Mouse (Mus musculus): ENCODE results near the gene Atp1a1. TPM values are rescaled to one million over a fixed set of nuclear protein-coding genes. Genes with fewer than 3 reads are reported as not detected.
A peak's percentile ranks its signal among the peaks of the same experiment; 100 is the strongest.

The Atp1a1 gene
- total RNA-seq, 2 experiments from 2014 or later, result 55.7 to 59.9 TPM

- peak; percentile 53; the same call in 1 of the 2 replicates for ATAC-seq (replicated peaks; ENCODE audit: low FRiP score, poor library complexity, severe bottlenecking)
These were observed 7.8 kb downstream of the Atp1a1 start for GRCm38 (mm10) chr3:101596686-101597085.

DNA sequence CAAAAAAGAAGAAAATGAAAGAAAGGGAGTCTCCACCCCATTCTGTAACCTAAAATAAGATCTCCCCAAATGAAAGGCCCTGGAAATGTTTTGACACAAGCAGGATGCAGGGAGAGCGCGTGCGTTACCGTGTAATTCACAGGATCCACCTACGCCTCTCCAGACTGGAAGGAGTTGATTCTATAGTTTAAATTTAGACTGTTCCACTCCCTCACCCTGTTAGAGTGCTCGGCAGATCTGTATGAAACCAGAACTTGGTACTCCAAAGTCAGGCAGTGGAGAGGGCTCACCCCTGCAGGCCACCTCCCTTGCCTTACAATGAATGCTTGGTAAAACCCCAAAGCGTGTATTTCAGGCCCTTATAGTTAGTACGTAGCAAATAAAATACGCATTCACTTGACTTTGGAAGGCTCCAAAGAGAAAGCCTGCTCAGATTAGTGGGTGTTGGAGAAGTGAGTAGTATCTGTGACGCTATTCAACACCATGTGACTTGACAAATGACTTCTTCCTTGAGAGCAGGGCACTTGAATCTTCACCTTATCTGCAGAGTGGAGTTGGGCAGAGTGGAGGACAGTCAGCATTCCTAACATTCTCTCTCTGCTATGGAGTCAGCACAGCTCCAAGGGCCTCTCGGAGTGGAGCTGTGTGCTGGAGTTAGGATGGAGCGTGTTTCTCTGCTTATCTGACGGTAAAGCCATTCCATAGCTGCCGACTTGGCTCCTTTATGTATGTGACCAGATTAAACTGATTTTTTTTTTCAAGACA, 8.4 kb downstream of the Atp1a1 start:
- 0 out of 2 replicates have a peak, but pooled peaks have one; percentile 21 for ATAC-seq (replicated peaks; ENCODE audit: low FRiP score, poor library complexity, severe bottlenecking)

GRCm38 (mm10) chr3:101594982-101595381, 9.5 kb downstream of the Atp1a1 start:
- no peak for ATAC-seq (replicated peaks; ENCODE audit: low FRiP score, poor library complexity, severe bottlenecking)

GRCm38 (mm10) chr3:101593266-101593651, 11.2 kb downstream of the Atp1a1 start:
- ATAC-seq (replicated peaks; ENCODE audit: low FRiP score, poor library complexity, severe bottlenecking), result no peak

GRCm38 (mm10) chr3:101592281-101593265, 11.9 kb downstream of the Atp1a1 start:
- ATAC-seq (replicated peaks; ENCODE audit: low FRiP score, poor library complexity, severe bottlenecking), result no peak

- ATAC-seq (replicated peaks; ENCODE audit: low FRiP score, poor library complexity, severe bottlenecking), result no peak
These were observed 14.1 kb downstream of the Atp1a1 start for GRCm38 (mm10) chr3:101590380-101590779.

DNA sequence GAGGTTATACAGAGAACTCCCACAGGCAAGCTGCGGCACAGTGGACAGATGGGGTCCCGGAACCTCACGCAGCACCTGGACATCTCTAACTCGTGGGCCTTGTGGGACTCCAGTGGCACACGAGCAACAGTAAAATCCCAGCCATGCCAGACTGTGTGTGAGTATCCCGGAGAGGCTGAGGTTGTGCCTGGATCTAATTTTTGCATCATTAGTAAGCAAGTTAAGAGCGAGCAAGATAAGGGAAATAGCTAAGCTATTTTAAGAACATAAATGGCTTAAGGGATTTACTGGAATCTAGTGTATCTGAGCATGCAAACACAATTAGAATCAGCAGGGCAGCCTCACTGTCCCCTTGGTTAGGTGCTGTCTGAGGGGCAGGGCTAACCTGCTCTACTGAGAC, 16.2 kb downstream of the Atp1a1 start:
- no peak for ATAC-seq (replicated peaks; ENCODE audit: low FRiP score, poor library complexity, severe bottlenecking)

DNA sequence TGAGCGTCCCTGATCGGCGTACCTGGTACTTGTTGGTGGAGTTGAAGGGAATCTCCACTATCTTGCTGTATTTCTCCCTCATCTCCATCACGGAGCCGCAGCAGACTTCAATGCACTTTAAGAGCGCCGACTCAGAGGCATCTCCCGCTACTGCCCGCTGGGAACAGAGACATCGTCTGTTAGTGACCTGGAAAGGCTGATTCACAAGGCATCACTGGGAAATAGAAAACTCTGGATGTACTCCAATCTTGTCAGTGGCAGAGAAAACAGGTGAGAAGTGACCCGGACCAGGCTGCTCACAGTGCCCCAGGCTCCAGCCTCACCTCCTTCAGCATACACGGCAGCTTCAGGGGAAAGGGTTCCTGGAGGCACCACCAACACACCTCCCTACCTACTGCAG, 17.7 kb downstream of the Atp1a1 start:
- no peak for ATAC-seq (replicated peaks; ENCODE audit: low FRiP score, poor library complexity, severe bottlenecking)

GRCm38 (mm10) chr3:101578072-101578471, 26.4 kb downstream of the Atp1a1 start:
- no peak for ATAC-seq (replicated peaks; ENCODE audit: low FRiP score, poor library complexity, severe bottlenecking)

DNA sequence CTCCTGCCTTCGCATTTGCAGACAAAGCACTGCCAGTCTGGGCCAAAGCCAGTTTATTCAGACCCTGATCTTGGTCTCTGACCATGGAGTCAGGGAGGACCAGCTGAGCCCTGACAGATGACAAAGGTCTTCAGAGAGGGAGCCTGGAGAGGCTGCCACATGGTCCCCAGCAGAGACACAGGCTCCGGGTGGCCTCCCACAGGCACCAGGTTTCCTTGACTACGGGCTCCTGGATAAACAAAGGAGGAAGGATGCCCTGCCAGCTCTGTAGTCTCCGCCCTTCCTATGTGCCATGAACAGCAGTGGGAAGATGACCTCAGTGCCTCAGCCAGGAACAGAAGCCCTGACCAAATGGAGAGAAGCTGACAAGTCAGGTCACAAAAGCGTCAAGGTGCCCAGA, 27.1 kb downstream of the Atp1a1 start:
- no peak for ATAC-seq (replicated peaks; ENCODE audit: low FRiP score, poor library complexity, severe bottlenecking)

GRCm38 (mm10) chr3:101575527-101576085, 28.9 kb downstream of the Atp1a1 start:
- no peak for ATAC-seq (replicated peaks; ENCODE audit: low FRiP score, poor library complexity, severe bottlenecking)

DNA sequence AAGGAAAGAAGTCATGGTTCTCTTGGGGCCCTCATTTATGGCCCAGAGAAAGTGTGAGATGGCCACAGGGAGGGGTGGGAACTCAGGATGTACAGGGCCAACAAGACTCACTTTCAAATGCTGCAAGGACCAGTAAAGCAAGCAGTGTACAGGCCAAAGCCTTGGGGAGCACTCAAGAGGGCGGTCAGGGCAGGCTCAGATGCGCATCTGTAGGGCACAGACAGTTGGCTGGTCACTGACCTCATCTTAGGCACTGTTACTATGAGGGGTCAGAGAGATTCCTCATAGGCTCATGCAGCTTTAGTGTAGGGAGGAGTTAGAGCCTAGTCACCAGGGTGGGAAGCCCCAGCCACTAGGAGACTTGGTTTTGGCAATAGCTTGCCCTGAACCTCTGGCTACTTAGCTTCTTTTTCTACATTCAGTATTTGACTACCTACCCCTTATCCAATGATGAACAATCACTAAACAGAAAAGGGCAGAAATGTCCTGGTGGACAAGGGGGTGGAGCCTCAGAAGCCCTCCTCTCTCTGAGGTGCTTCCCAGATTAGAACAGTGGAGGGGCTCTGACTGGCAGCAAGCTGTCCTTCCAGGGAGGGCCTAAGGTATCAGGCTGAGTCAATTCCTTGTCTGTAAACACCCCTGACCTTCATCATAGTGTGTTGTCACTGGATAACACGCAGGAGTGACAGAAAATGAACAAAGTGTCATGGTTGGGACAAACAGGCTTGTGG, 29.9 kb downstream of the Atp1a1 start:
- no peak for ATAC-seq (replicated peaks; ENCODE audit: low FRiP score, poor library complexity, severe bottlenecking)

DNA sequence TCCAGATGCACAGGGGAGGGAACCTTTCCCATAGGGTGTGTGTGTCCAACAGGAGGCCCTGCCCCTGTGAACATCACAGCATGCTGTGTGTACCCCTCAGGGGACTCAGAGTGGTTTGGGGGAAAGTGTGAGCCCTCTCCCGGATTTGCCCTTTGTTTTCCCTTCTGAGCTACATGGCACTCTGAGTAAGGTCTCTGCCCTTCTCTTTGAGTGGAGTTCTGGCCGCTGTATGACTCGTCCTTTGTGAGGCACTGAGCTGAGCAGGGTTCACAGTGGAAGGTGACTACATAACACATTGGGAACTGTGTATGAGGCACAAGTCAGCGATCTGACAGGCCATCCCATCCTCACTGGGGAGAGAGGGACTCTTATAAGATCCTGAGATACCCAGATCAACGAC, 31.5 kb downstream of the Atp1a1 start:
- ATAC-seq (replicated peaks; ENCODE audit: low FRiP score, poor library complexity, severe bottlenecking), result no peak

DNA sequence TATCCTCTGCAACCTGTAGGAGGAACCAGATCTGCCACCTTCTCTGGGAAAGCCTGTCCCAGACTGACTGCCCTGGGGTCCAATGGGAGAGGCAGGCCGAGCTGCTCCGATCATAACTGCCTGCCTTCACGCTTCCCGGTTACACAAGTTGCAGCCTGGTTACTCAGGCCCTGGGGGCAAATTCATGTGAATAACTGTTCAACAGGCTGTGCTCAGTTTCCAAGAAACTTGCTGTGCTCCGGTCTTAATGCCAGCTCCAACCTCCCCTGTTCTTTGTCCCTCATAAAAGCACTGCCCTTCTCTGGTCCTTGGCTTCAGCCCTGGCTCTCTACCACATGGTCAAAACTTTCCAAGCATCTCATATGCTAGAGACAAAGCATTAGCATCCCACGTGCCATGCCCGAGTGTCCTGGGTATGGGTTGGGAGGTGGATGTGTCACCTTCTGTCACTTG, 32.3 kb downstream of the Atp1a1 start:
- ATAC-seq (replicated peaks; ENCODE audit: low FRiP score, poor library complexity, severe bottlenecking), result no peak

- ATAC-seq (replicated peaks; ENCODE audit: low FRiP score, poor library complexity, severe bottlenecking), result no peak
These were observed 32.9 kb downstream of the Atp1a1 start for GRCm38 (mm10) chr3:101571515-101572130.

GRCm38 (mm10) chr3:101570747-101571514, 33.6 kb downstream of the Atp1a1 start:
- no peak; the same call in 1 of the 2 replicates for ATAC-seq (replicated peaks; ENCODE audit: low FRiP score, poor library complexity, severe bottlenecking)

DNA sequence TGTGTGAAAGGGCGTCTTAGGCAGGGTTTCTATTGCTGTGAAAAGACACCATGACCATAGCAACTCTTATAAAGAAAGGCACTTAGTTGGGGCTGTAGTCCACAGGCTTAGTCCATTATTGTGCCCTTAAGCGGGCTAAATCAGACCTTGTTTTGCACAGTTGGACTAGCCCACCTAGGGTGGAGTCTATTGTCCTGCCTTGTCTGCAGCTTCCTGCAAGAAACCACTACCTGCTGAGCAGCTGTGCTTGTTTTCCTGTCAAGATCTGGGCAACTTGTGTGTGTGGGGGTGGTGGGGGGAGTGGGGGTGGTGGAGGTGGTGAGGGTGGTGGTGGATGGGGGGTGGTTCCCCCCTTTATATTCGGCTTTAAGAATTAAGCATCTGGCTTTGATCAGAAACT, 34.2 kb downstream of the Atp1a1 start:
- ATAC-seq (replicated peaks; ENCODE audit: low FRiP score, poor library complexity, severe bottlenecking), result no peak

GRCm38 (mm10) chr3:101568627-101569026, 35.9 kb downstream of the Atp1a1 start:
- ATAC-seq (replicated peaks; ENCODE audit: low FRiP score, poor library complexity, severe bottlenecking), result no peak

DNA sequence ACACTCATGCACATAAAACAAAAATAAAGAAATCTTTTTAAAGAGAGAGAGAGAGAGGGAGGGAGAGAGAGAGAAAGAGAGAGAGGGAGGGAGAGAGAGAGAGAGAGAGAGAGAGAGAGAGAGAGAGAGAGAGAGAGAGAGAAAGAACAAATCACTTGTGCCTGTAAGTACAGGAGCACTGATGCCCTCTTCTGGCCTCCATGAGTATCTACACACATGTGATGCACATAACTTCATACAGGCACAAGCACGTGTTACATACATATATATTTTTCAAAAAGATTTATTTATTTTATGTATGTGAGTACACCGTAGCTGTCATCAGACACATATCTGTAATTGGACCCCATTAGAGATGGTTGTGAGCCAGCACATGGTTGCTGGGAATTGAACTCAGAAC, 40.5 kb downstream of the Atp1a1 start:
- no peak for ATAC-seq (replicated peaks; ENCODE audit: low FRiP score, poor library complexity, severe bottlenecking)
